In the genomic region with DNA sequence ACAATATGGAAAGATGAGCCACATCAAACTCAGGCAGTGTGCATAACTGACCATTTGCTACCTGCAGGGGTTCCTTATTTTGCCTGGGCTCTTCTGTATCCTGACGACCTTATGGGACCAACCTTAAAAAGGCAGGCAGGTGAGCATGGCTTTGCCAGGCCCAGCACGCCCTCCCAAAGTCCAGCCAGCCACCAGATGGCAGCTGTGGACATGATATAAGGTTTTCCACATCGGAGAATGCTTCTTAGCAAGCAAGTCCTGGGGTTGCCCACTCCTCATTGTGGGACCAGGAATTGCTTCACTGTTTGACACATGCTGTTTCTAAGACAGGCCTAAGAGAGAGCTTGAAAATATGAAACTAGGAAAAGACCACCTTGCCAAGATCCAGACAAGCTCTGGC, we compare ENCODE assay signal across 9 mouse cellular contexts. TPM values are rescaled to one million over a fixed set of nuclear protein-coding genes. Genes with fewer than 3 reads are reported as not detected.
DNase-seq lines count a peak whose midpoint lies in the region; ATAC-seq and TF ChIP-seq lines count a peak whose summit lies in the region.
"Had no signal": no experiment of that assay in that cellular context is flagged by ENCODE, and none has a peak within 500 bp of the region (broad histone marks: within the 10 kb centered on the region; RNA-seq: fewer than 3 reads in every experiment).

No protein-coding gene starts in this region.

- in situ Hi-C loops in ES-E14 (cut with MboI; ENCODE audit: low sequenced_read_pairs in 2 of 2, unreplicated experiment in 2 of 2), result no loop called here

- TF ChIP-seq CTCF in layer of hippocampus, adult 2 months (conservative IDR thresholded peaks at IDR 0.05), result peak; percentile 64

- H3K4me1 ChIP-seq in ES-E14 (ENCODE audit: control insufficient read depth in 2 of 2, insufficient read depth in 2 of 2, low read length in 2 of 2, poor library complexity in 1 of 2), result no peaks in the 10 kb centered on the region
- no peaks in the 10 kb centered on the region for H3K4me1 ChIP-seq in midbrain, embryonic 16.5 days (ENCODE audit: control insufficient read depth, insufficient read depth, low read length)
- H3K4me1 ChIP-seq: heart, embryonic 15.5 days had no signal

- H3K9me3 ChIP-seq in ES-E14 (ENCODE audit: control insufficient read depth, insufficient read depth, low read depth, low read length), result no peaks in the 10 kb centered on the region
- H3K9me3 ChIP-seq in midbrain, embryonic 16.5 days (replicated peaks; ENCODE audit: control insufficient read depth, low read length, poor library complexity, severe bottlenecking), result no peaks in the 10 kb centered on the region
- H3K9me3 ChIP-seq: heart, embryonic 15.5 days had no signal

- H3K4me2 ChIP-seq in midbrain, embryonic 16.5 days (ENCODE audit: low read length), result no peak overlapping the region
- H3K4me2 ChIP-seq: heart, embryonic 15.5 days had no signal

- no peaks in the 10 kb centered on the region for H3K27me3 ChIP-seq in midbrain, embryonic 16.5 days (ENCODE audit: control insufficient read depth, insufficient read depth, low read depth, low read length)
- H3K27me3 ChIP-seq: heart, embryonic 15.5 days had no signal

- no peak for DNase-seq in layer of hippocampus, adult 2 months (ENCODE audit: low spot score in 2 of 2)
- DNase-seq in layer of hippocampus, adult 11-12 months (ENCODE audit: low spot score), result no peak
- DNase-seq in ES-E14 (ENCODE audit: low read depth, low spot score), result no peak
- peak; percentile 34 for DNase-seq in adrenal gland, postnatal 14 days
- peak; percentile 45 for DNase-seq in kidney, postnatal 14 days
- no peak for DNase-seq in testis, postnatal 14 days (ENCODE audit: low spot score)

- H3K27ac ChIP-seq in layer of hippocampus, adult 2 months, result no peak overlapping the region
- H3K27ac ChIP-seq in ES-E14 (ENCODE audit: insufficient read depth, low read depth, low read length, poor library complexity, severe bottlenecking), result no peak overlapping the region
- H3K27ac ChIP-seq in midbrain, embryonic 16.5 days (ENCODE audit: low read length), result no peak overlapping the region
- H3K27ac ChIP-seq: heart, embryonic 15.5 days had no signal

- WGBS in midbrain, embryonic 16.5 days, result 38% methylated on average over 3 of the region's 3 CpGs

- no peak overlapping the region for H3K4me3 ChIP-seq in layer of hippocampus, adult 2 months
- H3K4me3 ChIP-seq in ES-E14 (ENCODE audit: insufficient read depth in 1 of 2, low read depth in 1 of 2, low read length in 2 of 2, poor library complexity in 1 of 2, severe bottlenecking in 1 of 2), result no peak overlapping the region
- H3K4me3 ChIP-seq in midbrain, embryonic 16.5 days (ENCODE audit: low read depth, low read length), result no peak overlapping the region
- H3K4me3 ChIP-seq: heart, embryonic 15.5 days had no signal

- no peaks in the 10 kb centered on the region for H3K36me3 ChIP-seq in ES-E14 (ENCODE audit: control insufficient read depth, insufficient read depth, low read length, poor library complexity, severe bottlenecking)
- no peaks in the 10 kb centered on the region for H3K36me3 ChIP-seq in midbrain, embryonic 16.5 days (ENCODE audit: control insufficient read depth, insufficient read depth, low read length)
- H3K36me3 ChIP-seq: heart, embryonic 15.5 days had no signal

- no peak for ATAC-seq in midbrain, embryonic 16.5 days

- H3K9ac ChIP-seq in ES-E14 (ENCODE audit: insufficient read depth, low read depth, low read length, poor library complexity, severe bottlenecking), result no peak overlapping the region
- H3K9ac ChIP-seq in midbrain, embryonic 16.5 days (ENCODE audit: low read depth, low read length), result no peak overlapping the region
- H3K9ac ChIP-seq: heart, embryonic 15.5 days had no signal

TF ChIP-seq in ES-E14, 5 proteins besides CTCF, POLR2A, EP300 and RAD21:
- TF ChIP-seq ZC3H11A (IDR thresholded peaks at IDR 0.05; ENCODE audit: borderline replicate concordance, low read depth, low read length), result 0 out of 2 replicates have a peak, but pooled peaks have one; percentile 7
- no peak for TF ChIP-seq MAFK (IDR thresholded peaks at IDR 0.05; ENCODE audit: insufficient read depth, low read depth, low read length)
TF ChIP-seq in ES-E14: peak in this region for 1.

RNA-seq across cellular contexts. Expression of gene Osbp2, which starts 55.5 kb away (rescaled TPM):
- total RNA-seq in layer of hippocampus, adult 2 months (2021), result 10 to 100 TPM; 81.4 to 86.7 TPM
- 0.27 and 0.37 TPM in 2 replicates for total RNA-seq in ES-E14 (2012; rRNA removed)
- total RNA-seq in adrenal gland, postnatal 14 days (2021), result 1.9 and 2.1 TPM in 2 replicates
- polyA plus RNA-seq in midbrain, embryonic 16.5 days (2015; fragmentation: Nextera tagmentation; extraction: Ambion mirVana), result 35.7 and 40.9 TPM in 2 replicates
- total RNA-seq: common myeloid progenitor, adult 5-6 weeks had no signal

Comparison
In these comparisons a context has a peak if more than half of its experiments do, and no peak if none do; other contexts are left out.
1. DNase-seq: peak in adrenal gland, postnatal 14 days (single experiment) and kidney, postnatal 14 days (single experiment); none in layer of hippocampus, adult 2 months (0 of 2), layer of hippocampus, adult 11-12 months (single experiment), ES-E14 (single experiment) and testis, postnatal 14 days (single experiment).
2. RNA of gene Osbp2, which starts 55.5 kb away (total RNA-seq): 81.4 to 86.7 TPM in layer of hippocampus, adult 2 months; 1.9 to 2.1 TPM in adrenal gland, postnatal 14 days and 0.27 to 0.37 TPM in ES-E14; every median in the first group is over 10 times any median in the second.